Mouse (Mus musculus): ENCODE data around the gene Lamp1.

GRCm38 (mm10) chr8:13156327-13157097 is 2.4 kb upstream of the Lamp1 start:
- TF ChIP-seq CTCF (IDR thresholded peaks at IDR 0.05; ENCODE audit: insufficient read depth, low read depth, low read length), result no peak
- no peak for TF ChIP-seq POLR2A (IDR thresholded peaks at IDR 0.05; ENCODE audit: insufficient read depth, low read depth, low read length)

Measured in olfactory bulb, adult 2 months (tissue).